Mouse (Mus musculus) adrenal gland, postnatal 36 days (tissue): Measurements from ENCODE around the gene Lrrc9. TPM values are rescaled to one million over a fixed set of nuclear protein-coding genes. Genes with fewer than 3 reads are reported as not detected.

ENCODE experiments used
- DNase-seq, 2 experiments: peaks; one replicate each; pipeline ENCODE4 v3.0.0; 2021; ENCODE audit warnings: mixed read lengths in 1 of 2
- total RNA-seq, 2 experiments: library from RNA; stranded (reverse); gene quantifications; 2 replicates each; pipeline ENCODE4 v1.2.3; 2021

Gene Lrrc9
- total RNA-seq, 2 experiments from 2014 or later = 1.1 to 6.3 TPM

- peak in 1 of 2 experiments; percentile 25 for DNase-seq
Observed at GRCm38 (mm10) chr12:72467789-72468188, 26.1 kb downstream of the Lrrc9 start.

- DNase-seq = peak; percentile 79 to 80
Observed at GRCm38 (mm10) chr12:72476773-72477450, 35.2 kb downstream of the Lrrc9 start.

- no peak for DNase-seq
Observed at GRCm38 (mm10) chr12:72482226-72482625, 40.6 kb downstream of the Lrrc9 start.

DNA sequence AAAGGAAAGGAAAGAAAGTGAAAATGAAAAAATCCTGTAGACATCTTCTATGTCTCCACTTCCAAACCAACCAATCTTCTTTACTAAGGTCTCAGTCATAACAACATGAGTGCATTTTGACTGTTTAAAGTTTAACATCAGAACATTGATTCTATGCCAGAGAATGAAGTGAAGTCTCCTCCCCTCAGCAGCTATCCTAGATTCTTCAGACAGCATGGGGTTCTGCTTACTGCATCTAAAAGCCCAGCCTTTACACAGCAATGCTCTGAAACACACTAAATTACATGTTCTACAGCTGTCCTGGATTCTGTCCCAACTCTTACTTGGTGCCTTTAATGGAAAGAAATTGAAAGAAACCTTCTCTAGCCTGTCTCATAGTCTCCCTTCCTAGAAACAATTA, 43.2 kb downstream of the Lrrc9 start:
- DNase-seq = no peak

DNA sequence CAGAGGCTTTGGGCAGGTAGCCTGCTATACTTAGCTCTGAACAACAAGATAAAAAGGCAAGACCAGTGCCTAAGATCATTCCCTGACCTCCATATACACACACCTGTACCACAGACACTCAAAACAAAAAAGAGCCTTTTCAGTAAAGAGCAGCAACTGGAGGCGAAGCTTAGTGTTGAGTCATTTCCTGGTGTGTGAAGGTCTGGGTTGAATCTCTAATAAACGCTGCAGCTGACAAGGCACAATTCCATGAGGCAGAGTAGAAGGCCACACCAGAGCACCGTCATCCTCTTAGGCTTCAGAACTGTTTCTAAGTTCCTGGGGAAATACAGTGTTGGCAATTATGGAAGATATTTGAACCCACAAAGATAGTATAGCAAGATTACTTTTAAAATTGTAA, 45.8 kb downstream of the Lrrc9 start:
- peak; percentile 24 to 57 for DNase-seq

- DNase-seq = peak; percentile 50 to 55
Observed at GRCm38 (mm10) chr12:72489995-72490394, 48.3 kb downstream of the Lrrc9 start.

DNA sequence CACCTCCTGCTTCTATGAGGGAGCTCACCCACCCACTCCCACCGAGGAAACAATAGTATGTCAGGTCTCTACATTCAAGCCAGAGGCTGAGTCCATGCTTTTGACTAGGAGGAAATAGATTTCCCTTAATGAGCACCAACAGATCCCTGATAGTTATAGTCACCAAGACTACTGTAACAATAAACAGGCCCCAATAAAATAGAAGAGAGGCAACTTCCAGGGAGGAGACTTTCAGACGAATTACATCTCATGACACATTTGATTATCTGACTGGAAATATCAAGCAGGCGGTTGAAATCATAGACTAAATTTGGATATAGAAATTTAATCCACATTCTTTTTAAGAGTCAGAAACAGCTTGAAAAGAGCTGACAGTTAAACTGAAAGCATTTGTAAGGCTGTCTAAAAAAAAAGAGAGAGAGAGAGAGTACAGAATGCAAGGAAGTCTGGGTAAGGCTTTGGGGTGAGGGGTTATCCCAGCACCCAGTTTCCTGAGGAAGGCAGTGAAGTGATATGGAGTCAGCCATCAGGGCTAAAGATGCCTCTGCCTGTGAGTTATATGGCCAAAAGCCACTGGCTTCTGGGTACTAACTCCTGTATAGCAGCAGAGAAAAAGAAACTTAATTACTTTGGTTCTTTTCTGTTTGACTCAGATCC, 49.5 kb downstream of the Lrrc9 start:
- DNase-seq = no peak

DNA sequence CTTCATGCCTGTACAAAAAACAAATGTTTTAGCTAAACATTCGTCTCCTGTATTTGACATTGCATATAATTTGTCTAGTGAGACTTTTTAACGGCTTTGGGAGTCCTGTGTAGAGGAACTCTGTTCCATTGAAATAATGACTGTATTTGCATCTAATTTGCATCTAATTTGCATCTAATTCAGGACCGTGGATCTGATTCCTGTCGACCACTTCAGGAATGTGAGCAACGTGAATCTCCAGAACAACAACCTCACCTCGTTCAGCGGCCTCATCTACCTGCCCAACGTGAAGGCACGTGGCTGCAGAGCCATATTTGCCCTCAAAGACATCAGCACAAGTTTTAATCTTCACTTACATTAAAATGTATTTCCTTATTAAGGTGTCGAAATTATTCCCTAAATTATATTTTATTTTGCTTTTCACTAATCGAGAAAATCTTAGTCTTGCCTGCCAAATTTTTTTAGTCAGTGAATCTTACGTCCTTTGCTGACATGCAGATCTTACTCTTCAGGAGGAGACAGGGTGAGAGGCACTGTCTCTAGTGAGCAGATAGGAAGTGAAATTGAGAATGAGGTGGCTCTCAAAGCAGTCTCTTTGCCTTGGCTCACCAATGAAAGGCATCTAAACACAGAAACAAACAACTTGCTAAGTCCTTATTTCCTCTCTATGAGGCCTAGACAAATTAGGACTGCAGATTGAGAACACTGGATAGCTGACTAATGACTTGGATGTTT, 55.4 kb downstream of the Lrrc9 start:
- no peak for DNase-seq

DNA sequence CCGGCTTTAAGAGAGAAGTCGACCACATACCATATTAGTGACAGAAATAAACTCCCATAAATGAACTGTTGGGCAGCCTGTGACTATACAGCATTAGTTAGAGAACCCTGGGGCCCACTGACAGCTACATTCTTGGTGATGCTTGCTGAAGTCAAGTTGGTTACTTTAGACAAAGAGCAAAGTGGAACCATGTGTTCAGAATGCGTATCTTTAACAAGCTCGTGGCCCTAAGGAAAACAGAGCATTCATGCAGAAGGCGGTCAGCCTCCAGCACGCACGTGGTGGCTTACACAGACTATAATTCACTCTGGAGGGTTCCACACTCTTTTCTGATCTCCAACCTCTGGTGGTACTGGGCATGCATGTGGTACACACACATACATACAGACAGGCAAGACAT, 67.9 kb downstream of the Lrrc9 start:
- DNase-seq = no peak

- DNase-seq = peak in 1 of 2 experiments; percentile 11
Observed at GRCm38 (mm10) chr12:72515446-72515845, 73.8 kb downstream of the Lrrc9 start.

GRCm38 (mm10) chr12:72518114-72518728, 76.6 kb downstream of the Lrrc9 start:
- no peak for DNase-seq

- no peak for DNase-seq
Observed at GRCm38 (mm10) chr12:72519352-72519751, 77.7 kb downstream of the Lrrc9 start.

GRCm38 (mm10) chr12:72519855-72520254, 78.2 kb downstream of the Lrrc9 start:
- no peak for DNase-seq

DNA sequence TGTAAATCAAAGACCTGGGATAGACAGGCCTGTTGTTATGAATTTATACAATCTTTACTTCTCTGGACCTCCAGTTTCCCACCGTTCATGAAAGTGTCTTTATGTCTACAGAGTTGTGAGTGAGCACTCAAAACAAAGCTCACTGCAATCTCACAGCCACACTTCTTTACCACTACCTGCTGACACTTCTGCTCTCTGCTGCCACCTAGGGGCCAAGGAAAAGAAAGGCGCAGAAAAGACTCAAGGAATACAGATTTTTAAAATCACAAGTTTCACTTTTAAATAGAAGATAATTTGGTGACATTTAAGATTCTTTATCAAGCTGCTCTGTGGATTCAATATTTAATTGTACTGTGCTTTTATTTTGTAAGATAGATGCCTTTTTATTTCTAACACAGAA, 79.0 kb downstream of the Lrrc9 start:
- DNase-seq = peak; percentile 74 to 82

DNA sequence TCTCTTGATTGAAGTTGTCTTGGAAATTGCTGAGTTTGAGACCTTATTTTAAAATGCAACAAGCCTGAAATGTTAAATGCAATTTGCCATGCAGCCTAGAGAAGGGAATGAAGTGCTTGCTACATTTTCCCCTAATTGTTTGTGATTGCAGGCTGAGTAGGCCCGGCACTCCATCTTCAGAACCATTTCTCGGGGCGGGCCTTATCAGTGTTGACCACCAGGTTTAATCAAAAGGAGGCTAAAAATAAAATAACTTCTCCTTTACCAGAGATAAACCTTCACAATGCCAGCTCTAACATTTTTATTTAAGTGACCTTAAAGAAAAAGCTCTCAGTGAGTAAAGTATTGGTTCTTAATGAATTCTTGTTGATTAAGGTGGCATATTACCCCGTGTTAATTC, 83.9 kb downstream of the Lrrc9 start:
- no peak for DNase-seq

DNA sequence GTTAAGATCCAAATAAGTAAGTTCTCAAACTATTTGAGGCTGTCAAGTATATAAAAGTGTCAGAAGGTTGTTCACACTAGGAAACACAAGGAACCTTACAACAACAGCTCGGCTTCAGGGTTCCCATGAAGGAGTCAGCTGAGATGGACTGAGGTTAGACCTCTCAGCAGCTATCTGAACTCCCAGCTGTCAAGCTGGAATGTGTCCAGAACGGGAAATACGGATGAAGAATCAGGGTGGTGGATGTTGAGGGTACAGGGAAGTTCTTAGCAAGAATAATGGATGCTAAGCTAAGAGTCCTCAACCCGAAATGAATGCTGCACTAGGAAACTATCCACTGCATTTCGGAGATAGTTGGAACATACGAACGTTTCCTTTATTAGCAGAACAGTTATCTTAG, 90.6 kb downstream of the Lrrc9 start:
- DNase-seq = no peak

- DNase-seq = no peak
Observed at GRCm38 (mm10) chr12:72533986-72534385, 92.3 kb downstream of the Lrrc9 start.

- no peak for DNase-seq
Observed at GRCm38 (mm10) chr12:72535599-72535998, 93.9 kb downstream of the Lrrc9 start.

DNA sequence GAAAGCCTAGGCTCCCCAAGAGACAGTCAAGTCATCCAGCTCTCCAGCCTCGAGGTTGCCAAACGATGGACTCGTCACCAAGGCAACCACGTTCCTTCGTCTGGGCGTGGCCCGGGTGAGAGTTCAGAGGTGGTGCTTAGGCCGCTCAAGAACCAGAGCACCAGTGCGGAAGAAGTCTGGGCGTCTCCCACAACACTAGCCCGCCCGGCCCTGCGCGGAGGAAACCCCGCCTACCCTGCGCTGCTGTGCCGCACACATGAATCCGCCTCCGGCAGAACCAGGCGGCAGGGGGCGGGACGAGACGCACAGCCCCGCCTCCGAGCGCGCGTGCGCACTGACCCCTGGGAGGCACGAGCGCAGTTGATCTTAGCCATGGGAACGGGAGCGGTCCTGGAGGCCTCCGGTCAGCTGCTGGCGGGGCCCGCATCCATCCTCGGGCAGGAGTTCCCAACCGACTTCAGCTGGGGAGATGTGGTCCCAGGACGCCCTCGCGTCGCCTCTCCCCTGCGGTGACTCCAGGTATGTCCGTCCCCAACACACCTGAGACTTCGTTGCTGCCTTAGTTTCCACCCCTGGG, 94.4 kb downstream of the Lrrc9 start, which contains the start of gene Pcnx4:
Gene Pcnx4, plus strand, starts transcription at position 363 of the 577 bp plus-strand sequence.
- DNase-seq = peak; percentile 99

DNA sequence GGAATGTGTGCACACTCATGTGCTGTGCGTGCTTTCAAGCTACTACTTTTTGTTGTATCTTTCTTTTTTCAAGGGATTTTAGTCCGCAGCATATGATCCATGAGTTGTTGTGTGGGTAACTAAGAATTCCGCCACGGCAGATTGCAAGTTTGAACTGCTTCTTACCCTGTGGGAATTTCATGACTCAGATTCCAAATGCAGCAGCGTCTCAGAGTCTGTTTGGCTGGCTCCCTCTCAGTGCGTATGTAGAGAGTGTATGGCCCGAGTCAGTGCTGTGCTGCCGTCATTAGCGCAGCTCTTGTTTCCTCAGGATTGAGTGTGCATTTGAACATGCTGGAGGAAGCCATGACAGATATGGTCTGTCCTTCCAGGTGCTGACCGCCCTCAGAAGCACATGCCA, 96.9 kb downstream of the Lrrc9 start:
- DNase-seq = no peak

GRCm38 (mm10) chr12:72554347-72554746, 112.7 kb downstream of the Lrrc9 start:
- DNase-seq = no peak

GRCm38 (mm10) chr12:72564281-72564795, 122.7 kb downstream of the Lrrc9 start:
- no peak for DNase-seq
